Mouse (Mus musculus): Measurements from ENCODE around the gene Lrrk1. TPM values are rescaled to one million over a fixed set of nuclear protein-coding genes. Genes with fewer than 3 reads are reported as not detected.

Lrrk1 gene
- total RNA-seq, 4 experiments from 2014 or later: 8.8 to 10.2 (median 9.7) TPM

DNA sequence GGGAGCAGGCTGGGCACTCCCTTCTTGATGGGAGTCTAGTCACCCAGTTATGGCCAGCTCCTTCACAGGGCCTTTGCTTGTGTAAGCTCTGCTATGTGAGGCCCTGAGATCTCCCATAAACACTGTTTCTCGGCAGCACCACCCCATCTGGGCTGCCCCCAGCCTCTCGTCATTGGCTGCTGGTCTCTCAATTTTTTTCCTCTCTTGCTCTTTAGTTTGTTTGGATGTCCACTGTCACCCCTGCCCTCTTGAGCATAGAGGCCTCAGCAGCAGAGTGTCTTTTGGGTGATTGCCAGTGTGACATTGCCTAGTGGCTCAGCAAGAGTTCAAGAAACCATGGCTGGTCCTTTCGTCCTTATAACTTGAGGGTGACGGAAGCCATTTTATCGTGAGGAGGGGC is 130.9 kb downstream of the Lrrk1 start:
- DNase-seq (ENCODE audit: low spot score): no peak

DNA sequence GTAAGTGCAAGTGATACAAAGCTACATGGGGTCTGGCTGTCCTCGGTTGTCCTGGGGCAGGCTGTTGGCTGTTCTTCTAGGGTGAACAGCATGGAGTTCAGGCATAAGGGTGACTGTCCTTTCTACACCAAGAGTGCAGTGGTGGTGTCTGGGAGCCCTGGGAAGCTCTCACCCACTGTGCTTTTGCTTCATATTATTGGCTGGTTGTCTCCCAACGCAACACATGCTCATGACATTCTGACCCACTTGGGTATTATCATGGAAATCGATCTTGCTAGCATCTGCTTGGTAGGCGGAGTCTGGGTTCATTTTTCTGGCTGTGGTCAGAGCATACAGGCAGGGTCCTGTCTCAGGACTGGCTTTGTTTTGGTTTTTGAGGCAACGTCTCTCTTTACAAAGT is 131.7 kb downstream of the Lrrk1 start:
- DNase-seq (ENCODE audit: low spot score): no peak

- DNase-seq (ENCODE audit: low spot score): no peak
Observed at GRCm38 (mm10) chr7:66254993-66255392, 133.2 kb downstream of the Lrrk1 start.

DNA sequence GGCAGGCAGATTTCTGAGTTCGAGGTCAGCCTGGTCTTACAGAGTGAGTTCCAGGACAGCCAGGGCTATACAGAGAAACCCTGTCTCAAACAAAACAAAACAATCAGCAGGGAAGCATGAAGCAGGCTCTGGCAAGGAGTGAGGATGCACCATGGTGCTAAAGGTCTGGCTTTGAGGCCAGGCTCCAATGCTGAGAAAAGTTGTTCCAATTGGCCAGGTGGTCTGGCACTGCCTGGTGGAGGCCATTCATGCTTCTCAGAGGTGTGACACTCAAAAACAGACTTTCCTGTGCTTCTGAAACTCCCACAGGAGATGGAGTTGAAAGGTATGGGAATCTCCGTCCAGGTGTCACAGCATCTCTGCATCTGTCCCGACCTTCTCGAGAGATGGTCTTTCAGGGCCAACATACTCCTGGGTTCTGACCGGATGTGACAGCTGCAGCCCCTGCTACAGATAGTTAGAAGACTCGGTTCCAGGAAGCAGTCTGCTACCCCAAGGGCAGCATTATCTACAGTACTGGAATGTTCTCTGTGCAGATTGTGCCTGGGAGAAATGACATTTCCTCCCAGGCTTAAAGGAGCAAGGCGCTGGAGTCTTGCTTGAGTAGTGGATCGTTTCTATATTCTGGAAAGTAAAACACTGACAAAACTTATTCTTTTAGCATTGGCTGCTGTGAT is 134.0 kb downstream of the Lrrk1 start:
- no peak for DNase-seq (ENCODE audit: low spot score)

- peak; percentile 82 for DNase-seq (ENCODE audit: low spot score)
Observed at GRCm38 (mm10) chr7:66250030-66250429, 138.1 kb downstream of the Lrrk1 start.

- DNase-seq (ENCODE audit: low spot score): no peak
Observed at GRCm38 (mm10) chr7:66249426-66249825, 138.7 kb downstream of the Lrrk1 start.

GRCm38 (mm10) chr7:66249020-66249419 is 139.1 kb downstream of the Lrrk1 start:
- no peak for DNase-seq (ENCODE audit: low spot score)

DNA sequence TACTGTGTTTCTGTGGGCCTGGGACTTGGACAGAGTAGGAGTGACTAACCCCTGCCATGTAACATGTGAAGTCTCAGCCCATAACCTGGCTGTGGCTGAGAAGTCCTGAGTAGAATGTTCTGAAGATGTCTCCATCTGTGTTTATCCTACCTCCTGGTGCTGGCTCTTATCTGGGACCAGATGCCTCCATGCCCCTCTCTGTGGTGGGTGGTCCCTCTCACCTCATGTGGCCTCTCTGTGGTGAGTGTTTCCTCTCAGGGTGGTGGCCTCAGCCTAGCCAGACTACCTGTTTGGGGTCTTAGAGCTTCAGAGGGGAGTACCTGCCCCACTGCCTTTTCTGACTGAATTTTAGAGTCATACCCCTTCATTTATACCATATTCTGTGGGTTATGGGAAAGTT is 139.9 kb downstream of the Lrrk1 start:
- no peak for DNase-seq (ENCODE audit: low spot score)

DNA sequence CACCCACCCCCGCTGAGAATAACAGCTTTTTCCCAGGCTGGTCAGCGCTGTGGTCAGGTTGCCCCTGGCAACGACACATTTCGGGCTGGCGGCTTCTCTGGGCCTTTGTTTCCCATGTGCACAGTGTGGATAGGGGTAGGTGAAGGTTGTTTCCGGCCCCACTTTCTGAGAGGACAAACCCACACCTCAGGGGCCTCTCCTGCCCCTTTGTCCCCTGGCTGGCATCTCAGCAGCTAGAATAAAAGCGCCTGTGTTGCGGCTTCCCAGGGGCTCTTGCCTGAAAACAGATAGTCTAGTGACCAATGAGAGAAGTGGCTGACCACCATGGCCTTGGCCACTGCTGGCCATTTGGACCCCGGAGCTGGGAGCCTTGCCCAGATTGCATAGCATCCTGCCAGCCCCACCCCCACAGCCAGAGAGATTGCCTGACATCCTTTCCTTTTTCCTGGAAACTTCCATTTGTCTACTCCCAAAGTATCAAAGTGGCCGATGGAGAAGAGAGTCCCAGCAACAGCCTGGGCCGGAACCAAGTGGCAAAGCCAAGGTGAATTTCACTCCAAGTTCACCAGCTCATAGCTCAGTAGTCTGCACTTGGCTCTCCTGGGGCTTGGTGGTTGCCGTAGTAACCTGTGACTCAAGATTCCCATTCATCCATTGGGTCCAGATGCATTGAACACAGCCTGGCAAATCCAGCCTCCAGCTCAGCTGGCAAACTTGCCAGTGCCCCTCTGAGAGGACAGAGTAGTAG is 140.7 kb downstream of the Lrrk1 start:
- no peak for DNase-seq (ENCODE audit: low spot score)

DNA sequence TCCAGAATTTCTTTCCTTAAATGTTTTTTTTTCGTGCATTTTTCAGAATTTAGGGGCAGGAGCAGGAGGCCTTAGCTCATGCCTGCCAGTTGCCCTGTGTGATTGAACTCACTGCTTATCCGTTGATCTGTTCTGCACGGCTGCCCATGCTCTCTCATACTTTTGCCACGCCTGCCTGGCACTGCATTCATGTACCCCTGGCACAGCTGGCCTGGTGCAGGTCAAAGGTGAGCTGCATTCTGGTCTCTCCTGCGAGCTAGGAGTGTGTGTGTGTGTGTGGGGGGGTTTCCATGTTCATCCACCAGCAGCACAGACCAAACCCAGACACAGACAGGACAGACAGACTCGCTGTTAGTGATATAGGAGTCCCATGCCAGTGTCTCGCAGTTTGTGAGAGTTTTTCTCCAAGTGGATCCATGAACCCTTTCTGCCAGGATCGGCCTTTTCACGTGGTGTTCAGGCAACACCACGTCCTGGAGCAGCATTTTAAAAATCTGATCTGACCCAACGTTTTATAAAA is 141.4 kb downstream of the Lrrk1 start:
- DNase-seq (ENCODE audit: low spot score): no peak

DNA sequence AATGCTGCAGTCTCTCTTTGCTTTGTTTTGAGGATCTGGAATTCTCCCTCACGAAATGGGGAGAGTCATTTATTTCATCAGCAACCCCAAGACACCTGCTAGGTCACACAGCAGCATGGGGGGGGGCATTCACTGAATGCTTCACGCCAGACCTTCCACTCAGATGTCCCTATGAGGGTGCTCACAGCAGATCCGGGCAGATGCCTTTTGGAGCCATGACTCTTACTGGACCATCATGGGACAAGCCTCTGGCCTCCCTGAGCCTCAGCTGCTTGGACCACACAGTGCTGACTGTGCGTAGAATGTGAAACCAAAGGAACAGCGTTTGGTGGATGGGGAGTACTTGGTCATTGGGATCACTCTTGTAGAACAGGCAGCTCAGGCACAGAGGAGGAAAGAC is 142.5 kb downstream of the Lrrk1 start:
- no peak for DNase-seq (ENCODE audit: low spot score)

- DNase-seq (ENCODE audit: low spot score): no peak
Observed at GRCm38 (mm10) chr7:66243766-66244325, 144.3 kb downstream of the Lrrk1 start.

DNA sequence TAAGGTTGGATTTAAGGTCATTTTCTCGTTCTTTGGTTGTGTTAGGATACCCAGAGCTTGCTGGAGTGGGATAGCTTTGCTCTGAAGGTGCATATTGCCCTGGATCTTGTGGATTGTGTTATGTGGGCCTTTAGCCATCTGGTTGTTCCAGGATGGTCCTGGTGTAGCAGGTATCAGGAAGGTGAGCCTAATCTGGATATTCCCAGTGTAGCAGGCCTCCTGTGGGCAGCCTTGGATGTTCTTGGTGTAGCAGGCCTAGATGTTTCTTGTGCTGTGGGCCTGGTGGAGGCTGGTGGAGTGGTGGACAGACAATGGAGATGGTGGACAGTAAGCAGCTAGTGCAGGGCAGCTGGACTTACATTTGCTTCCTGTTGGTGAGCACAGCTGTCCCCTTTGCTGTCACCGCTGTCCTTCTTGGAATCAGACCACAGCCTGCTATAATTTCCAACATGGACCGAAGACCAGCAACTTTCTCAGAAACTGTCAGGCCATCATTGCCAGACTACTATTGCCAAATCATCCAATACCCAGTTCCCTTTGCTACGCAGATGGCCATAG is 146.2 kb downstream of the Lrrk1 start:
- DNase-seq (ENCODE audit: low spot score): no peak

DNA sequence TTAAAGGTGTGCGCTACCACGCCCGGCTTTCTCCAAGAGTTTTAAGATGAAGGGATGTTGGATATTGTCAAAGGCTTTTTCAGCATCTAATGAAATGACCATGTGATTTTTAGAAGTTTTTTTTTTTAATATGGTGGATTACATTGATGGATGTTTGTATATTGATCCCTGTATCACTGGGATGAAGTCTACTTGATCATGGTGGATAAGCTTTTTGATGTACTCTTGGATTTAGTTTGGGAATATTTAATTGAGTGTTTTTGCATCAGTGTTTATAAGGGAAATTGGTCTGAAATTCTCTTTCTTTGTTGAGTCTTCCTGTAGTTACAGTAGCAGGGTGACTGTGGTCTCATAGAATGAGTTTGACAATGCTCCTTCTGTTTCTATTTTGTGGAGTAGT is 150.0 kb downstream of the Lrrk1 start:
- no peak for DNase-seq (ENCODE audit: low spot score)

DNA sequence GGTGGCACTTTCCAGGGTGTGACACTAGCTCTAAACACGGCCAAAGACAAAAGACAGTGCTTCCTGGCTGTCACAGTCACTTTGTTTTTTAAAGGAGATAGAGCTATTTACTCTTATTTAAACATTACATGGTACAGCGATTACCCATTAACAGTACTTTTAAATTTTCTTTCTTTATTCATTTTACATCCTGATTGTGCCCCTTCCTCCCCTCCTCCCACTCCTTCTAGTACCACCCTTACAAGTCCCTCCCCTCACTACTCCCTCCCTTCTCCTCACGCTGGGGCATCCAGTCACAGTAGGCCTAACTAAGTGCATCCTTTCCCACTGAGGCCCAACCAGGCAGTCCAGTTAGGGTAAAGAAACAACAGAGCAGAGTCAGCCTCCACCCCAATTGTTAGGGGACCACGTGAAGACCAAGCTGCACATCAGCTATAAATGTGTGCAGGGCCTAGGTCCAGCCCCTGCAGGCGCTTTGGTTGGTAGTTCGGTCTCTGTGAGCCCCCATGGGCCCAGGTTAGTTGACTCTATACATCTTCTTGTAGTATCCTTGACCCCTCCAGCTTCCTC is 154.1 kb downstream of the Lrrk1 start:
- no peak for DNase-seq (ENCODE audit: low spot score)

GRCm38 (mm10) chr7:66233141-66233946 is 154.8 kb downstream of the Lrrk1 start:
- DNase-seq (ENCODE audit: low spot score): no peak

DNA sequence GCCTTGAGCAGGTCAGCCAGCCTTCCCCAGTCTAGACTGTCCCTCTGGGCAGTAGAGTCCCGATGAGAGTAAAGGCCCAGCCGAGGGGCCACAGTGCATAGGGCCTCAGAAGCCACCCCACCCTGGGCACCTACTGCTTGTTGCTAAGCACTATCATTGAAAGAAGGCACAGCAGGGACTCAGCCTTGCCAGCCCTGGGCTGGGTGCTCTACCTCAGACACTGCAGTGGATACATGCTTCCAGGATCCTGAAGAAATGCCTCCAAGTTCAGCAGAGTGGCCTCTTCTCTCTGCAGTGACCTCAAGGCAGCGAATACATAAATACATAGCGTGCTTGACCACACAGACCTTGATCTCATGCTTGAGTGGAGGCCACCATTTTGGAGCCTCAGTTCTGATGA is 156.3 kb downstream of the Lrrk1 start:
- DNase-seq (ENCODE audit: low spot score): no peak

GRCm38 (mm10) chr7:66230638-66231550 is 157.3 kb downstream of the Lrrk1 start:
- DNase-seq (ENCODE audit: low spot score): no peak

- DNase-seq (ENCODE audit: low spot score): no peak
Observed at GRCm38 (mm10) chr7:66230246-66230637, 157.9 kb downstream of the Lrrk1 start.

GRCm38 (mm10) chr7:66229433-66229832 is 158.7 kb downstream of the Lrrk1 start:
- DNase-seq (ENCODE audit: low spot score): no peak
